9 mouse cellular contexts compared by ENCODE assay signal in genomic region chr5:65326212-65326611, GRCm38 (mm10). TPM values are rescaled to one million over a fixed set of nuclear protein-coding genes. Genes with fewer than 3 reads are reported as not detected.
DNase-seq lines count a peak whose midpoint lies in the region; ATAC-seq lines count a peak whose summit lies in the region.
"Had no signal": no experiment of that assay in that cellular context is flagged by ENCODE, and none has a peak within 500 bp of the region (broad histone marks: within the 10 kb centered on the region; RNA-seq: fewer than 3 reads in every experiment).

No protein-coding gene starts in this region.

- peaks cover 4% of the 10 kb centered on the region; the same call in 1 of the 2 replicates for H3K4me1 ChIP-seq in kidney, embryonic 15.5 days
- H3K4me1 ChIP-seq: embryonic facial prominence, embryonic 13.5 days had no signal

- 79% methylated on average over 5 of the region's 5 CpGs for WGBS in kidney, embryonic 15.5 days

- no peaks in the 10 kb centered on the region for H3K36me3 ChIP-seq in kidney, embryonic 15.5 days

- H3K4me2 ChIP-seq in kidney, embryonic 15.5 days = no peak overlapping the region
- H3K4me2 ChIP-seq: embryonic facial prominence, embryonic 13.5 days had no signal

- H3K9ac ChIP-seq in kidney, embryonic 15.5 days = no peak overlapping the region
- H3K9ac ChIP-seq: embryonic facial prominence, embryonic 13.5 days had no signal

- no peak for ATAC-seq in kidney, embryonic 15.5 days (replicated peaks; ENCODE audit: low FRiP score)
- 0 out of 2 replicates have a peak, but pooled peaks have one; percentile 20 for ATAC-seq in megakaryocyte-erythroid progenitor cell, adult 5-6 weeks (replicated peaks; ENCODE audit: low FRiP score, low TSS enrichment, poor library complexity, severe bottlenecking)
- no peak; the same call in 1 of the 2 replicates for ATAC-seq in cerebellum, adult (ENCODE audit: insufficient number of reproducible peaks, low FRiP score, low TSS enrichment)

- H3K27ac ChIP-seq in kidney, embryonic 15.5 days = peak overlapping the region; percentile 37; the same call in 1 of the 2 replicates
- H3K27ac ChIP-seq: embryonic facial prominence, embryonic 13.5 days had no signal

- DNase-seq in kidney, postnatal 25 days = no peak
- DNase-seq in T-cell, adult 2 months (ENCODE audit: low spot score) = peak; percentile 45
- DNase-seq in induced T-regulatory cell, adult 2 months (ENCODE audit: low read depth) = peak; percentile 76
- DNase-seq in ovary, postnatal 36 days (ENCODE audit: low spot score) = no peak
- DNase-seq in testis, postnatal 14 days (ENCODE audit: low spot score) = no peak

- no peaks in the 10 kb centered on the region for H3K9me3 ChIP-seq in kidney, embryonic 15.5 days (replicated peaks)
- H3K9me3 ChIP-seq: embryonic facial prominence, embryonic 13.5 days had no signal

- H3K27me3 ChIP-seq in kidney, embryonic 15.5 days = no peaks in the 10 kb centered on the region
- H3K27me3 ChIP-seq: embryonic facial prominence, embryonic 13.5 days had no signal

- no peak overlapping the region for H3K4me3 ChIP-seq in kidney, embryonic 15.5 days (replicated peaks)
- H3K4me3 ChIP-seq: embryonic facial prominence, embryonic 13.5 days had no signal

RNA-seq across cellular contexts. Expression of gene Rfc1, which starts 9.3 kb away (rescaled TPM):
- polyA plus RNA-seq in kidney, embryonic 15.5 days (2015; fragmentation: Nextera tagmentation; extraction: Ambion mirVana) = 95.3 and 96.5 TPM in 2 replicates
- total RNA-seq in megakaryocyte-erythroid progenitor cell, adult 5-6 weeks (2014; fragmentation: Nextera tagmentation) = 67.0 and 94.1 TPM in 2 replicates
- total RNA-seq in megakaryocyte-erythroid progenitor cell, adult 5-6 weeks (2017) = 105 and 140 TPM in 2 replicates

RNA-seq across cellular contexts. Expression of gene Klb, which starts 21.9 kb away (rescaled TPM):
- 0.15 and 0.44 TPM in 2 replicates for polyA plus RNA-seq in kidney, embryonic 15.5 days (2015; fragmentation: Nextera tagmentation; extraction: Ambion mirVana)
- total RNA-seq in megakaryocyte-erythroid progenitor cell, adult 5-6 weeks (2014; fragmentation: Nextera tagmentation) = not detected in 2 replicates
- total RNA-seq in megakaryocyte-erythroid progenitor cell, adult 5-6 weeks (2017) = not detected in 2 replicates

Comparison
In these comparisons a context has a peak if more than half of its experiments do, and no peak if none do; other contexts are left out.
1. DNase-seq: peak in T-cell, adult 2 months (single experiment) and induced T-regulatory cell, adult 2 months (single experiment); none in kidney, postnatal 25 days (0 of 2), ovary, postnatal 36 days (single experiment) and testis, postnatal 14 days (single experiment).